Mouse (Mus musculus) heart, postnatal 0 days (tissue): ENCODE measurements around the gene Map4k4. TPM values are rescaled to one million over a fixed set of nuclear protein-coding genes. Genes with fewer than 3 reads are reported as not detected.

Source experiments
- ATAC-seq: fragments of 200-750 bp; cut with Nextera tagmentation; 2 replicates; pipeline ENCODE4 v1.8.0; 2017; ENCODE audit warnings: low read depth, moderate number of reproducible peaks, moderate library complexity; ENCODE audit not compliant: insufficient read depth
- DNase-seq: peaks from one replicate; pipeline ENCODE4 v3.0.0-alpha.2; 2016; ENCODE audit warnings: low spot score
- H3K27ac ChIP-seq: fragments of 300-500 bp; sonication (generic); 2 replicates; pipeline ENCODE4 v1.5.1; 2014; ENCODE audit warnings: low read depth, mild to moderate bottlenecking
- H3K27me3 ChIP-seq: fragments of 300-500 bp; sonication (generic); 2 replicates; pipeline ENCODE4 v1.6.1; 2014; ENCODE audit warnings: low read length, mixed read lengths; ENCODE audit not compliant: control insufficient read depth, insufficient read depth
- H3K36me3 ChIP-seq: fragments of 300-500 bp; sonication (generic); replicated peaks from 2 replicates; pipeline ENCODE4 v1.6.1; 2014; ENCODE audit warnings: low read length, mixed read lengths; ENCODE audit not compliant: control insufficient read depth, insufficient read depth
- H3K4me1 ChIP-seq: fragments of 300-500 bp; sonication (generic); 2 replicates; pipeline ENCODE4 v1.6.1; 2014; ENCODE audit warnings: antibody characterized with exemption; ENCODE audit not compliant: control insufficient read depth, insufficient read depth
- H3K4me2 ChIP-seq: fragments of 300-500 bp; sonication (generic); 2 replicates; pipeline ENCODE4 v1.6.1; 2014; ENCODE audit warnings: low read depth, mild to moderate bottlenecking, low read length, moderate library complexity
- H3K4me3 ChIP-seq: fragments of 300-500 bp; sonication (generic); 2 replicates; pipeline ENCODE4 v1.5.1; 2014; ENCODE audit warnings: low read depth, low read length
- H3K9ac ChIP-seq: fragments of 300-500 bp; sonication (generic); replicated peaks from 2 replicates; pipeline ENCODE4 v1.6.1; 2014; ENCODE audit warnings: low read depth, low read length, mixed read lengths
- H3K9me3 ChIP-seq: fragments of 300-500 bp; sonication (generic); replicated peaks from 2 replicates; pipeline ENCODE4 v1.6.1; 2016; ENCODE audit warnings: low read length; ENCODE audit not compliant: control insufficient read depth
- CTCF ChIP-seq: IDR thresholded peaks from 2 replicates; pipeline ENCODE4 v1.5.1; 2016; ENCODE audit warnings: antibody characterized with exemption, control low read depth, low read depth
- EP300 ChIP-seq: IDR thresholded peaks from 2 replicates; pipeline ENCODE4 v1.6.1; 2016; ENCODE audit warnings: antibody characterized with exemption, low read depth
- WGBS: fragments of 180-500 bp; shearing (Covaris S2); extraction: QIAGEN DNeasy Blood & Tissue Kit; methylation state at CpG from one replicate; pipeline ENCODE4 v1.1.7; 2014; 5-methylcytosine and 5-hydroxymethylcytosine counted together
- polyA plus RNA-seq: library from polyadenylated mRNA; unstranded; fragments of >200 nt; fragmentation: Nextera tagmentation; extraction: Ambion mirVana; gene quantifications from 2 replicates; pipeline ENCODE4 v1.2.1, GENCODE M21; 2015
- total RNA-seq: library from RNA; depleted of rRNA; stranded (reverse); fragments of >200 nt; gene quantifications from 2 replicates; pipeline ENCODE4 v1.2.3, GENCODE M21; 2014; ENCODE audit warnings: low replicate concordance

Gene Map4k4
- total and polyA plus RNA-seq, 2 experiments from 2014 or later: 17.4 to 129 TPM

DNA sequence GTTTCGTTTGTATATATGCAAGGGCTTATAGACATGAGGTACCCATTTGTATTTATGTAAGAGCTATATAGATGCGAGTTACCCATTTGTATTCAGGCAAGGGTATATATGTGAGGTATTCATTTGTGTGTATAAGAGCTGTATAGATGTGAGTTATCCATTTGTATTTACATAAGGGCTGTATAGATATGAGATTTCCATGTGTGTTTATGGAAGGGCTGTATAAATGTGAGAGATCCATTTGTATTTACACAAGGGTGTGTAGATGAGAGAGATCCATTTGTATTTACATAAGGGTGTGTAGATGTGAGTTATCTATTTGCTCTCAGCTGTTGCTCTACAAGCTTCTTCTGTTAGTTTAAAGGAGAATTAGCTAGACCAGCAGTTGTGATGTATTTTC, 63.7 kb downstream of the Map4k4 start:
- peaks cover 17% of the 10 kb centered on the region for H3K36me3 ChIP-seq
- 83% methylated on average over 2 of the region's 2 CpGs for WGBS
- no peak overlapping the region for H3K4me3 ChIP-seq
- H3K4me1 ChIP-seq: peaks cover 29% of the 10 kb centered on the region
- no peak overlapping the region for H3K9ac ChIP-seq
- DNase-seq: no peak
- H3K9me3 ChIP-seq: no peaks in the 10 kb centered on the region
- ATAC-seq: no peak
- TF ChIP-seq EP300: no peak
- no peak overlapping the region for H3K27ac ChIP-seq
- H3K4me2 ChIP-seq: no peak overlapping the region
- H3K27me3 ChIP-seq: no peaks in the 10 kb centered on the region

DNA sequence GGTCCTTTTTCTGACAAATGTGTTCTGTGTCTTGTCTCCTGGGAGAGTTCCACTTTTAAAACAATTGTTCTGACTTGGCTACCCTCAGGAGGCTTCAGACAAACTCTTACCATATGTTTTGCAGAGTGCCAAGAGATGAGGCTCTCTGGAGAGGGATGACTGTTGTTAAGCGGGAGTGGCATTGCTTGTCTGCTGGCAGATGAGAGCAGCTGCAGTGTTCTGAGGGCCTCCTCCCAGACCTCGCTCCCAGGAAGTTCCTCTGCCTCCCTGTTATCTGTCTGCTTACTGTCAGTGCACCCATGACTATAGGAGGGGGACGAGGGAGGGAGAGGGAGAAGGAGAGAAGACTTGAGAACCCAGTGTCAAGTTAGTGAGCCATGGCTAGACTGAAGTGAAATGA, 64.7 kb downstream of the Map4k4 start:
- peaks cover 28% of the 10 kb centered on the region for H3K4me1 ChIP-seq
- TF ChIP-seq CTCF (no peak), EP300 (no peak)
- WGBS: 49% methylated on average over 3 of the region's 3 CpGs

DNA sequence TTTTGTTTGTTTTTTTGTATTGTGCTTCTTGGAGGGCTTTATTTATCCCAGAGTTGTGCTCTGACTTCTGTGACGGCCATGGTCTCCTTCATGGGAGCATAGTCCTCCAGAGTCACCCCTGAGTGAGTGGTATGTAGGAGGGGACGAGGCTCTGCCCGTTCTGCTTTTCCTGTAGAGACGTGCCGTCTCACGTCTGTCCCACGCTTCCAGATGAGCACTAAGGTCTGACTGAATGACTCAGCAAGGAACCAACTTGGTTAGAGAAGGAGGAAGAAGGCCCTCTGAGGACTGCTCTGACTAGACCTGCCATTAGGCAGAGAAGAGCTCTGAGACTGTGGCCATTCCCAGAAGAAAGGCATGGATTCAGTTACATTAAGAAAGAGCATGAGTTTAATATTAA, 68.3 kb downstream of the Map4k4 start:
- no peak for DNase-seq

More for the DNA sequence above, 64.7 kb downstream of the Map4k4 start:
- Histone ChIP-seq H3K4me2 (no peak overlapping the region), H3K4me3 (no peak overlapping the region), H3K36me3 (peaks cover 17% of the 10 kb centered on the region), H3K9ac (no peak overlapping the region), H3K27me3 (no peaks in the 10 kb centered on the region), H3K27ac (no peak overlapping the region), H3K9me3 (no peaks in the 10 kb centered on the region)
- no peak for DNase-seq
- no peak for ATAC-seq

GRCm38 (mm10) chr1:39969771-39970406, 69.2 kb downstream of the Map4k4 start:
- H3K27me3 ChIP-seq: no peaks in the 10 kb centered on the region
- H3K4me1 ChIP-seq: peaks cover 14% of the 10 kb centered on the region
- no peak overlapping the region for H3K27ac ChIP-seq
- 72% methylated on average over 2 of the region's 2 CpGs for WGBS
- TF ChIP-seq CTCF: peak; percentile 37
- TF ChIP-seq EP300: no peak
- peaks cover 16% of the 10 kb centered on the region for H3K36me3 ChIP-seq
- no peaks in the 10 kb centered on the region for H3K9me3 ChIP-seq
- ATAC-seq (no peak), DNase-seq (no peak)
- H3K9ac ChIP-seq: no peak overlapping the region
- no peak overlapping the region for H3K4me3 ChIP-seq
- H3K4me2 ChIP-seq: no peak overlapping the region

More for the DNA sequence above, 68.3 kb downstream of the Map4k4 start:
- no peak for ATAC-seq
- Histone ChIP-seq H3K4me1 (peaks cover 14% of the 10 kb centered on the region), H3K27me3 (no peaks in the 10 kb centered on the region), H3K4me3 (no peak overlapping the region), H3K4me2 (no peak overlapping the region), H3K9ac (no peak overlapping the region), H3K36me3 (peaks cover 7% of the 10 kb centered on the region), H3K27ac (no peak overlapping the region), H3K9me3 (no peaks in the 10 kb centered on the region)
- TF ChIP-seq CTCF: no peak
- no peak for TF ChIP-seq EP300
- WGBS: 44% methylated on average over 7 of the region's 7 CpGs

GRCm38 (mm10) chr1:39972411-39972810, 71.7 kb downstream of the Map4k4 start:
- H3K4me3 ChIP-seq: no peak overlapping the region
- no peak for ATAC-seq
- peaks cover 14% of the 10 kb centered on the region; the same call in 1 of the 2 replicates for H3K4me1 ChIP-seq
- H3K27ac ChIP-seq: no peak overlapping the region
- 53% methylated on average over 7 of the region's 7 CpGs for WGBS
- no peak for DNase-seq
- H3K27me3 ChIP-seq: no peaks in the 10 kb centered on the region
- H3K36me3 ChIP-seq: peaks cover 40% of the 10 kb centered on the region
- no peaks in the 10 kb centered on the region for H3K9me3 ChIP-seq
- no peak overlapping the region for H3K4me2 ChIP-seq
- TF ChIP-seq CTCF: no peak
- TF ChIP-seq EP300: no peak
- no peak overlapping the region for H3K9ac ChIP-seq

- H3K9me3 ChIP-seq: no peaks in the 10 kb centered on the region
- H3K4me2 ChIP-seq: no peak overlapping the region
- 61% methylated on average over 4 of the region's 4 CpGs for WGBS
- no peaks in the 10 kb centered on the region for H3K27me3 ChIP-seq
- H3K4me1 ChIP-seq: peaks cover 6% of the 10 kb centered on the region; the same call in 1 of the 2 replicates
- no peak overlapping the region for H3K4me3 ChIP-seq
- no peak for TF ChIP-seq EP300
- no peak for TF ChIP-seq CTCF
- no peak for ATAC-seq
- no peak for DNase-seq
- peaks cover 48% of the 10 kb centered on the region for H3K36me3 ChIP-seq
- no peak overlapping the region for H3K9ac ChIP-seq
- H3K27ac ChIP-seq: no peak overlapping the region
Observed at GRCm38 (mm10) chr1:39973911-39974310, 73.2 kb downstream of the Map4k4 start.
